Mouse (Mus musculus) brain, embryonic 14.5 days (tissue): ENCODE measurements around the gene Lepr. TPM values are rescaled to one million over a fixed set of nuclear protein-coding genes. Genes with fewer than 3 reads are reported as not detected.

ENCODE experiments used
- DNase-seq: peaks from one replicate; pipeline ENCODE4 v3.0.0-alpha.2; 2011; ENCODE audit warnings: low read depth
- CTCF ChIP-seq: fragments of 200-500 bp; IDR thresholded peaks from 2 replicates; pipeline ENCODE4 v1.5.1; 2012; ENCODE audit warnings: inconsistent platforms, mild to moderate bottlenecking, moderate library complexity, borderline replicate concordance; ENCODE audit not compliant: insufficient read depth, insufficient read length; ENCODE audit errors: extremely low read depth
- POLR2A ChIP-seq: fragments of 200-500 bp; IDR thresholded peaks from 2 replicates; pipeline ENCODE4 v1.6.1; 2012; ENCODE audit warnings: mild to moderate bottlenecking, inconsistent platforms, borderline replicate concordance; ENCODE audit not compliant: poor library complexity, insufficient read depth, insufficient read length, severe bottlenecking; ENCODE audit errors: extremely low read depth
- polyA plus RNA-seq: library from polyadenylated mRNA; depleted of rRNA; stranded (reverse); fragments of >200 nt; gene quantifications from 2 replicates; pipeline ENCODE4 v1.2.3, GENCODE M21; 2012; rRNA removed

The Lepr gene
- 1.7 and 3.5 TPM in 2 replicates for polyA plus RNA-seq

GRCm38 (mm10) chr4:101717367-101718121 is at the start of gene Lepr:
Gene Lepr (plus strand): TSS chr4:101717404.
- no peak for TF ChIP-seq POLR2A
- peak; percentile 52 for DNase-seq

- peak; percentile 36 for DNase-seq
- TF ChIP-seq POLR2A (no peak), CTCF (no peak)
Measured at GRCm38 (mm10) chr4:101669161-101669560, 48.0 kb upstream of the Lepr start.

GRCm38 (mm10) chr4:101669811-101670210 is 47.4 kb upstream of the Lepr start:
- TF ChIP-seq CTCF: no peak
- no peak for TF ChIP-seq POLR2A
- no peak for DNase-seq

GRCm38 (mm10) chr4:101674790-101675189 is 42.4 kb upstream of the Lepr start:
- TF ChIP-seq POLR2A (no peak), CTCF (no peak)
- DNase-seq: no peak

- no peak for DNase-seq
- TF ChIP-seq POLR2A (no peak), CTCF (no peak)
Measured at GRCm38 (mm10) chr4:101675726-101676125, 41.5 kb upstream of the Lepr start.

GRCm38 (mm10) chr4:101682620-101683019 is 34.6 kb upstream of the Lepr start:
- no peak for TF ChIP-seq POLR2A
- TF ChIP-seq CTCF: no peak
- no peak for DNase-seq

- no peak for TF ChIP-seq CTCF
- no peak for DNase-seq
Measured at GRCm38 (mm10) chr4:101683086-101683485, 34.1 kb upstream of the Lepr start.

GRCm38 (mm10) chr4:101684821-101685220 is 32.4 kb upstream of the Lepr start:
- no peak for DNase-seq

GRCm38 (mm10) chr4:101686227-101686810 is 30.9 kb upstream of the Lepr start:
- TF ChIP-seq POLR2A (no peak), CTCF (no peak)
- no peak for DNase-seq

More at GRCm38 (mm10) chr4:101684821-101685220, 32.4 kb upstream of the Lepr start:
- no peak for TF ChIP-seq POLR2A
- no peak for TF ChIP-seq CTCF

GRCm38 (mm10) chr4:101689241-101689640 is 28.0 kb upstream of the Lepr start:
- DNase-seq: no peak

GRCm38 (mm10) chr4:101689645-101690044 is 27.6 kb upstream of the Lepr start:
- DNase-seq: no peak
- TF ChIP-seq CTCF: no peak
- no peak for TF ChIP-seq POLR2A

More at GRCm38 (mm10) chr4:101689241-101689640, 28.0 kb upstream of the Lepr start:
- TF ChIP-seq CTCF: no peak
- TF ChIP-seq POLR2A: no peak

- TF ChIP-seq CTCF (no peak), POLR2A (no peak)
- no peak for DNase-seq
Measured at GRCm38 (mm10) chr4:101692892-101693291, 24.3 kb upstream of the Lepr start.
